Mouse (Mus musculus): Measurements from ENCODE around the gene Myh15. TPM values are rescaled to one million over a fixed set of nuclear protein-coding genes. Genes with fewer than 3 reads are reported as not detected.
"Not testable (repeated sequence)": the region's sequence is repeated elsewhere in the genome, so short reads cannot be mapped to it uniquely, and the experiment has no call there.

Myh15 gene
- total RNA-seq, 2 experiments from 2014 or later, result not detected

- no peak for ATAC-seq (replicated peaks; ENCODE audit: low FRiP score, low TSS enrichment, poor library complexity, severe bottlenecking)
Observed at GRCm38 (mm10) chr16:49223733-49224132, 166.4 kb downstream of the Myh15 start.

- not testable (repeated sequence) for ATAC-seq (replicated peaks; ENCODE audit: low FRiP score, low TSS enrichment, poor library complexity, severe bottlenecking)
Observed at GRCm38 (mm10) chr16:49243517-49243916, 186.2 kb downstream of the Myh15 start.

Other genes starting within 250 kb of the Myh15 start
- not detected in 2 replicates for gene Retnlb, start 240.6 kb upstream of the Myh15 start, total RNA-seq (2014; fragmentation: Nextera tagmentation)
- not detected in 2 replicates for gene Retnlb, start 240.6 kb upstream of the Myh15 start, total RNA-seq (2017)
- gene Retnla, start 214.9 kb upstream of the Myh15 start, total RNA-seq (2014; fragmentation: Nextera tagmentation), result not detected in 2 replicates
- not detected in 2 replicates for gene Retnla, start 214.9 kb upstream of the Myh15 start, total RNA-seq (2017)
- gene Retnlg, start 184.9 kb upstream of the Myh15 start, total RNA-seq (2014; fragmentation: Nextera tagmentation), result 8.7 TPM in 1 of 2 replicates, not detected in the other
- gene Retnlg, start 184.9 kb upstream of the Myh15 start, total RNA-seq (2017), result 2.9 TPM in 1 of 2 replicates, not detected in the other
- 27.4 and 29.4 TPM in 2 replicates for gene Dzip3, start 63.3 kb upstream of the Myh15 start, total RNA-seq (2014; fragmentation: Nextera tagmentation)
- gene Dzip3, start 63.3 kb upstream of the Myh15 start, total RNA-seq (2017), result 30.4 and 36.9 TPM in 2 replicates
- gene Cip2a, start 63.3 kb upstream of the Myh15 start, total RNA-seq (2014; fragmentation: Nextera tagmentation), result 38.4 and 49.3 TPM in 2 replicates
- 87.4 and 92.6 TPM in 2 replicates for gene Cip2a, start 63.3 kb upstream of the Myh15 start, total RNA-seq (2017)

Data from megakaryocyte-erythroid progenitor cell, adult 5-6 weeks (primary cell).